Mouse (Mus musculus) heart, embryonic 14.5 days (tissue): Measurements from ENCODE around the gene Disp2. TPM values are rescaled to one million over a fixed set of nuclear protein-coding genes. Genes with fewer than 3 reads are reported as not detected.

Experiments used
- ATAC-seq: fragments of 200-750 bp; cut with Nextera tagmentation; 2 replicates; pipeline ENCODE4 v1.8.0; 2017; ENCODE audit warnings: low read depth, moderate TSS enrichment; ENCODE audit not compliant: insufficient number of reproducible peaks, insufficient read depth, low FRiP score
- H3K27ac ChIP-seq, 2 experiments: fragments of 200-500 bp in 1 of 2; fragments of 300-500 bp in 1 of 2; sonication (generic) in 1 of 2; replicated peaks in 1 of 2; 2 replicates each; pipeline ENCODE4 v1.5.1; 2012 to 2014; ENCODE audit warnings: low read depth in 2 of 2, low read length in 2 of 2, control low read depth in 1 of 2, mild to moderate bottlenecking in 1 of 2, mixed read lengths in 1 of 2; ENCODE audit not compliant: control insufficient read depth in 1 of 2, insufficient read depth in 1 of 2
- H3K27me3 ChIP-seq: fragments of 300-500 bp; sonication (generic); 2 replicates; pipeline ENCODE4 v1.6.1; 2014; ENCODE audit warnings: mild to moderate bottlenecking, low read length, control low read depth; ENCODE audit not compliant: control insufficient read depth, insufficient read depth
- H3K36me3 ChIP-seq: fragments of 300-500 bp; sonication (generic); 2 replicates; pipeline ENCODE4 v1.6.1; 2014; ENCODE audit warnings: mild to moderate bottlenecking, control low read depth, low read length, mixed read lengths; ENCODE audit not compliant: control insufficient read depth, insufficient read depth
- H3K4me1 ChIP-seq, 2 experiments: fragments of 200-500 bp in 1 of 2; fragments of 300-500 bp in 1 of 2; sonication (generic) in 1 of 2; 2 replicates each; pipeline ENCODE4 v1.6.1; 2012 to 2014; ENCODE audit warnings: low read length in 2 of 2, control low read depth in 1 of 2, mixed read lengths in 1 of 2; ENCODE audit not compliant: control insufficient read depth in 2 of 2, insufficient read depth in 2 of 2
- H3K4me2 ChIP-seq: fragments of 300-500 bp; sonication (generic); 2 replicates; pipeline ENCODE4 v1.6.1; 2014; ENCODE audit warnings: mild to moderate bottlenecking, low read length
- H3K4me3 ChIP-seq, 2 experiments: fragments of 200-500 bp in 1 of 2; fragments of 300-500 bp in 1 of 2; sonication (generic) in 1 of 2; 2 replicates each; pipeline ENCODE4 v1.5.1; 2012 to 2014; ENCODE audit warnings: low read length in 2 of 2, mild to moderate bottlenecking in 2 of 2, control low read depth in 1 of 2, low read depth in 1 of 2, moderate library complexity in 1 of 2; ENCODE audit not compliant: control insufficient read depth in 1 of 2, insufficient read depth in 1 of 2
- H3K9ac ChIP-seq: fragments of 300-500 bp; sonication (generic); 2 replicates; pipeline ENCODE4 v1.6.1; 2014; ENCODE audit warnings: mild to moderate bottlenecking, low read length
- H3K9me3 ChIP-seq: fragments of 300-500 bp; sonication (generic); 2 replicates; pipeline ENCODE4 v1.6.1; 2016; ENCODE audit warnings: low read length, control low read depth; ENCODE audit not compliant: control insufficient read depth
- WGBS: fragments of 180-500 bp; shearing (Covaris S2); extraction: QIAGEN DNeasy Blood & Tissue Kit; methylation state at CpG from one replicate; pipeline ENCODE4 v1.1.7; 2014; 5-methylcytosine and 5-hydroxymethylcytosine counted together
- polyA plus RNA-seq: library from polyadenylated mRNA; unstranded; fragments of >200 nt; fragmentation: Nextera tagmentation; extraction: Ambion mirVana; gene quantifications from 2 replicates; pipeline ENCODE4 v1.2.1, GENCODE M21; 2014

Disp2 gene
- polyA plus RNA-seq, 1 experiment from 2014 or later = 0.27 TPM

DNA sequence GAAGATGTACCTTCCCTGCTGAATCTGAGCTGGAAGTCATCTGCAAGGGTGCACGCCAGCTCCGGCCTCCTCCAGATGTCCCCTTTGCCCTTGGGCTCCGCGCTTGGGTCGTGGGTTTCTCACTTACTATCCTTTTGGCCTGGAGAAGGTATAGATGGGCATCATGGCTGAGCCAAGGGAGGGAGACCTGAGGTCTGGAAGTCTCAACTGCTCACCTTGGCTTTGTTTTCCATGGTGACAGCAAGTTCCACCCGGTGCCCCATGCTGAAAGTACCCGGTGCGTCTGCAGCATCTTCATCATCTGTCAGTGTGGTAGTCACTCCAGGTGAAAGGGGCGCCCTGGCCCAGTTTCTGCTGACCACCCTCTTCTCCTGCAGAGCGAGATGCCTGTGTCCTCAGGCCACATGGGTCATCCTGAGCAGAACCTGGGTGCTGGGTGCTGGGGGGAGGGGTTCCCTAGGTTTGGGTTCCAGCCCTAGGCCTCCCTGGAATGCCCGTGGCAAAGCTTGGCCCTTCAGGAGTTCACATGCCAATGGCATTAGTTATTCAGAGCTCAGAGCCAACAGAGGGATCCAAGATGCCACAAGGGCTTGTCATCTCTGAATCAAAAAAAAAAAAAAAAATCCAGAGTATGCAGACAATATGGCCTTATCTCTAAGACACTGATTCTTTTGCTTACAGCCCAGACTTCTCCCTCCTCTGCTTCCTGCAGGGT, 19.1 kb upstream of the Disp2 start:
- no peaks in the 10 kb centered on the region; the same call in 1 of the 2 replicates for H3K27me3 ChIP-seq
- no peak for ATAC-seq

DNA sequence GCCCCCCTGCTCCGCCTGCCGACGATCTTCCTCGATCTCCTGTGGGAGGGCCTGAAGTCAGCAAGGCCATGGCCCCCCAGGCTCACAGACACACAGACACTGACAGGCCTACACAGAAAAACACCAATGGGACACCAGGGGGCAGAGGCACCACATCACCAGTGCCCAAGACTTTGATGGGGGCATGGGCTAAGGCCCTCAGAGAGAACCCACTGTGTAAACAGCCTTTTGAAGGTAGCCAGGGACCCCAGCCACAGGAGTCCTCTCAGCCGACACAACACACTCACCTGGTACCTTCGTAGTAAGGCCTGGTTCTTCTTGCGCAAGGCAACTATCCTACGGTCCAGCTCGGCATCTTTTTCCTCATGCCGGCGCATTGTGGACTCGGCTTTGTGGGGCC, 18.2 kb upstream of the Disp2 start:
- H3K4me2 ChIP-seq = peak overlapping the region; percentile 71
- peak overlapping the region; percentile 78 for H3K9ac ChIP-seq
- H3K4me3 ChIP-seq = peak overlapping the region; percentile 35 to 43; a peak in 2 of 4 replicates
- ATAC-seq = no peak
- peaks cover 20% of the 10 kb centered on the region for H3K36me3 ChIP-seq
- 71% methylated on average over 12 of the region's 12 CpGs for WGBS
- no peaks in the 10 kb centered on the region; the same call in 1 of the 2 replicates for H3K27me3 ChIP-seq
- H3K9me3 ChIP-seq = no peaks in the 10 kb centered on the region
- H3K27ac ChIP-seq = peak overlapping the region; percentile 98
- peaks cover 43 to 44% of the 10 kb centered on the region in 2 experiments for H3K4me1 ChIP-seq

More for the DNA sequence above, 19.1 kb upstream of the Disp2 start:
- H3K9ac ChIP-seq = peak overlapping the region; percentile 78
- H3K4me2 ChIP-seq = peak overlapping the region; percentile 71; the same call in 1 of the 2 replicates
- H3K9me3 ChIP-seq = no peaks in the 10 kb centered on the region
- peaks cover 43 to 44% of the 10 kb centered on the region in 2 experiments for H3K4me1 ChIP-seq
- no peak overlapping the region for H3K27ac ChIP-seq
- no peak overlapping the region for H3K4me3 ChIP-seq
- peaks cover 20% of the 10 kb centered on the region for H3K36me3 ChIP-seq
- 83% methylated on average over 11 of the region's 11 CpGs for WGBS

- Histone ChIP-seq H3K9me3 (no peaks in the 10 kb centered on the region), H3K27ac (peak within 1 kb of the TSS; percentile 98), H3K4me1 (peaks cover 43 to 44% of the 10 kb centered on the region in 2 experiments), H3K9ac (peak within 1 kb of the TSS; percentile 78), H3K36me3 (peaks cover 15% of the 10 kb centered on the region), H3K27me3 (no peaks in the 10 kb centered on the region; the same call in 1 of the 2 replicates), H3K4me2 (peak within 1 kb of the TSS; percentile 71), H3K4me3 (peak within 1 kb of the TSS; percentile 35 to 43)
- peak; percentile 66 for ATAC-seq
- WGBS = 2% methylated on average over 29 of the region's 29 CpGs
Measured at GRCm38 (mm10) chr2:118761906-118762783, 17.4 kb upstream of the Disp2 start, which contains the start of gene Ccdc9b. TSS of gene Ccdc9b (minus strand) at chr2:118762661.

GRCm38 (mm10) chr2:118762784-118763148, 16.8 kb upstream of the Disp2 start:
- WGBS = 8% methylated on average over 10 of the region's 10 CpGs
- Histone ChIP-seq H3K27me3 (no peaks in the 10 kb centered on the region), H3K9me3 (no peaks in the 10 kb centered on the region), H3K4me2 (peak overlapping the region; percentile 71), H3K9ac (peak overlapping the region; percentile 78; the same call in 1 of the 2 replicates), H3K27ac (peak overlapping the region; percentile 98), H3K4me1 (peaks cover 43 to 44% of the 10 kb centered on the region in 2 experiments), H3K4me3 (peak overlapping the region in 1 of 2 experiments; percentile 35; a peak in 1 of 4 replicates), H3K36me3 (peaks cover 11% of the 10 kb centered on the region)
- ATAC-seq = no peak

GRCm38 (mm10) chr2:118763469-118763868, 16.1 kb upstream of the Disp2 start:
- no peaks in the 10 kb centered on the region for H3K27me3 ChIP-seq
- no peak overlapping the region for H3K4me3 ChIP-seq

DNA sequence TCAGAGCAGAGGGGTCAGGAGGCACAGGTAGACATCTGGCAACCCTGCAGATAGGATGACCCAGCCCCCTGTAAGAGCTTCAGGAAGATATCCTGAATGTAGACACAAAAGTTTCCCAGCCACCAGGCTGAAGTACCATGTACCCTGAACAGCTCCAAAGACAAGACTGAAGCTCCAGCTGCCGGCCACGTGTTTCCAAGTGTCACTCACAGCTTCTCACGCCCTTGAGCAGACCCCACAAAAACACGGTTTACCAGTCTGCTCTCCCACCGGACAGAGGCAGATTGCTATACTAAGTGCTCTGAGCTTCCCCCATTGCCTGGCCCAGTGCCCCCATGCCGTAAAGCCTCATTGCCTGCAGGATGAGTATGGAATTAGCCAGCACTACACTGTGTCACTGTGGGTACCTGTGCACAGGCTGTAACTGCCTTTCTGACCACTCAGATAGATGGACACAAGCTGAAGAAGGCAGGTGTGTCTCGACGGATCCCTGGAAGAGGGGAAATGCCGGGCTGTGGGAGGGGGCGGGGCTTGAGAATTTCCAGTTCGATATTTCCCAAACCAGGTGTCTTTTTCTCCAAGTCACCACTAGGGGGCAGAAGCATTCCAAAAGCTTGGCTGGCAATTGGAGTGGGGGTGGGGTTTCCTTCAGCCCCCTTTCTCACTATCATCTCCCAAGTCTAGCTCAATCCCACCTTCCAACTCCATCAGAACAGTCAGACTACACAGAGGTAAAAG, 15.3 kb upstream of the Disp2 start:
- Histone ChIP-seq H3K27ac (peak overlapping the region; percentile 12 to 39; a peak in 2 of 4 replicates), H3K9ac (0 out of 2 replicates have a peak overlapping the region, but pooled peaks have one; percentile 27), H3K9me3 (no peaks in the 10 kb centered on the region), H3K27me3 (no peaks in the 10 kb centered on the region), H3K36me3 (peaks cover 4% of the 10 kb centered on the region; the same call in 1 of the 2 replicates), H3K4me2 (peak overlapping the region; percentile 9; the same call in 1 of the 2 replicates), H3K4me1 (peaks cover 43 to 44% of the 10 kb centered on the region in 2 experiments), H3K4me3 (no peak overlapping the region)
- 23% methylated on average over 11 of the region's 11 CpGs for WGBS
- no peak for ATAC-seq

More at GRCm38 (mm10) chr2:118763469-118763868, 16.1 kb upstream of the Disp2 start:
- no peaks in the 10 kb centered on the region for H3K9me3 ChIP-seq
- peaks cover 43 to 44% of the 10 kb centered on the region in 2 experiments for H3K4me1 ChIP-seq
- H3K9ac ChIP-seq = peak overlapping the region; percentile 28; the same call in 1 of the 2 replicates
- 0 out of 2 replicates have a peak, but pooled peaks have one; percentile 5 for ATAC-seq
- H3K27ac ChIP-seq = peak overlapping the region; percentile 98
- peaks cover 5% of the 10 kb centered on the region for H3K36me3 ChIP-seq
- WGBS = 66% methylated on average over 7 of the region's 7 CpGs
- H3K4me2 ChIP-seq = no peak overlapping the region
